In the genomic region with DNA sequence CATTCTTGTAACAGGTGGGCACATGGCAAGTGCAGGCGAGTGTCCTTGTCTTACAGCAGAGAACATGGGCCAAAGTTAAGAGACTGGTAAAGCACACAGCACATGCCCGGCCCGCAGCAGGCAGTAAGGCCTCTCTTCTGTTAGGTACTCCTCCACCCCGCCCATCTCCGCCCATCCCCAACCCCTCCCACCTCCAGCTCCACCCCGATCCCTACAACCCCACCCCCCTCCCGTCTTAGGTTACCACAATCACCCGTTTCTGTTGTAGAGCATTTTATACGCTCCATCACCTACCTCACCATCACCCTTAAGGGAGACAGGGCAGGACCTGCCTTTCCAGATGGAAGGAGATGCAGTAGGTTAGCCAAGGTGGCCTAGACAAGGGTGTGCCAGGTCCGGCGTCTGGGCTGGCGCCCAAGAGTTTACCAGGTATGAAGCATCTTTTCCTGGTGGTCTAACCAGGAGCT, we compare ENCODE assay signal across 8 mouse cellular contexts. TPM values are rescaled to one million over a fixed set of nuclear protein-coding genes. Genes with fewer than 3 reads are reported as not detected.
A peak's percentile ranks its signal among the peaks of the same experiment; 100 is the strongest.
DNase-seq lines count a peak whose midpoint lies in the region; ATAC-seq and TF ChIP-seq lines count a peak whose summit lies in the region.

A gene (minus strand): TSS at position 417 of the 467 bp plus-strand sequence.

- peaks cover 14% of the 10 kb centered on the region for H3K4me1 ChIP-seq in hindbrain, embryonic 10.5 days (replicated peaks)
- peaks cover 7% of the 10 kb centered on the region; the same call in 1 of the 2 replicates for H3K4me1 ChIP-seq in small intestine, adult 2 months (ENCODE audit: control insufficient read depth, insufficient read depth, insufficient read length, low read length)

- ATAC-seq in CD4-positive, CD25-positive, alpha-beta regulatory T cell, adult 4 months: no peak

- no peaks in the 10 kb centered on the region for H3K9me3 ChIP-seq in hindbrain, embryonic 10.5 days

- 3% methylated on average over 12 of the region's 12 CpGs for WGBS in hindbrain, embryonic 10.5 days
- WGBS in small intestine, adult 2 months: 6% methylated on average over 12 of the region's 12 CpGs

- peak; percentile 27 for DNase-seq in CD4-positive, CD25-positive, alpha-beta regulatory T cell, adult 2 months (ENCODE audit: low read depth, low spot score)
- peak; percentile 49 for DNase-seq in thymus, postnatal 4 days
- no peak for DNase-seq in thymus, postnatal 10 days (ENCODE audit: low spot score in 2 of 2)
- DNase-seq in hindbrain, embryonic 10.5 days (ENCODE audit: low spot score): peak; percentile 28
- peak; percentile 82 for DNase-seq in liver
- no peak for DNase-seq in layer of hippocampus, adult 9-10 months (ENCODE audit: low spot score)

- H3K4me3 ChIP-seq in hindbrain, embryonic 10.5 days: peak within 1 kb of the TSS; percentile 44
- H3K4me3 ChIP-seq in small intestine, adult 2 months (ENCODE audit: low read depth, low read length): peak within 1 kb of the TSS; percentile 53

- peaks cover 40% of the 10 kb centered on the region for H3K27me3 ChIP-seq in hindbrain, embryonic 10.5 days (ENCODE audit: insufficient read depth, poor library complexity, severe bottlenecking)
- no peaks in the 10 kb centered on the region for H3K27me3 ChIP-seq in small intestine, adult 2 months (ENCODE audit: control insufficient read depth, insufficient read depth, low read length)

- H3K27ac ChIP-seq in hindbrain, embryonic 10.5 days: no peak within 1 kb of the TSS
- H3K27ac ChIP-seq in small intestine, adult 2 months (ENCODE audit: insufficient read depth, low read depth, low read length): no peak within 1 kb of the TSS

- TF ChIP-seq POLR2A in small intestine, adult 2 months (IDR thresholded peaks at IDR 0.05; ENCODE audit: low read depth, low read length): no peak

- TF ChIP-seq CTCF in small intestine, adult 2 months (IDR thresholded peaks at IDR 0.05; ENCODE audit: extremely low read depth, insufficient read length, insufficient replicate concordance, low read depth, low read length): no peak

- H3K36me3 ChIP-seq in hindbrain, embryonic 10.5 days: no peaks in the 10 kb centered on the region
- no peaks in the 10 kb centered on the region for H3K36me3 ChIP-seq in small intestine, adult 2 months (ENCODE audit: control insufficient read depth, insufficient read depth, low read length)

RNA-seq across cellular contexts. Expression of the gene that starts here (rescaled TPM):
- polyA plus RNA-seq in CD4-positive, CD25-positive, alpha-beta regulatory T cell, adult 4 months (2017; shearing (Covaris generic)): under 1 TPM; 0.38 to 0.62 TPM
- polyA plus RNA-seq in hindbrain, embryonic 10.5 days (2016; fragmentation: Nextera tagmentation; extraction: Ambion mirVana): 0.17 and 0.21 TPM in 2 replicates
- 0.14 and 0.24 TPM in 2 replicates for polyA plus RNA-seq in small intestine, adult 2 months (2012; rRNA removed)

Comparison
In these comparisons a context has a peak if more than half of its experiments do, and no peak if none do; other contexts are left out.
1. DNase-seq: peak in CD4-positive, CD25-positive, alpha-beta regulatory T cell, adult 2 months (single experiment), thymus, postnatal 4 days (single experiment) and liver (single experiment); none in thymus, postnatal 10 days (0 of 2) and layer of hippocampus, adult 9-10 months (single experiment).
2. Peak in DNase-seq and H3K4me3 ChIP-seq in hindbrain, embryonic 10.5 days; RNA of the gene not detected or under 1 TPM.